Mouse (Mus musculus): Measurements from ENCODE around the gene Taar5. TPM values are rescaled to one million over a fixed set of nuclear protein-coding genes. Genes with fewer than 3 reads are reported as not detected.
A peak's percentile ranks its signal among the peaks of the same experiment; 100 is the strongest.

Gene Taar5
- polyA plus RNA-seq, 2 experiments: not detected

DNA sequence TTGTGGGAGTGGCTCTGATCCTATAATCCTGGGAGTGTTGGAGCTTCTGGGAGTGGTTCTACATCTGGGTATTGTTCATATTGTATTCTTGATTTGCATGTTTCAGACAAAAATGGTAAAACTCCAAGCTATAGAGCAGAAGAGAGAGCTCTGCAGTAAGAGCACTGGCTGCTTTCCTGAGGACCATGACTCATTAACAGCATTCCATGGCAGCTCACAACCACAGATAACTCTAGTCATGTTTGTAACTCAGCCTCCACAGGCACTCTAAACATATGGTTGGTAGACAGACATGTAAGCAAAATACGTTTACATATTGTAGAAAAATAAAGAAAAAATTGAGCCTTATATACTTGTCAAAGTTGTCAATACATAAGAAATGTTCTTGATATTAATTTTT lies 35.9 kb downstream of the Taar5 start:
- no peaks in the 10 kb centered on the region for H3K9me3 ChIP-seq (ENCODE audit: control insufficient read depth, low read length)
- TF ChIP-seq EP300 (IDR thresholded peaks at IDR 0.05; ENCODE audit: low read depth) (no peak), CTCF (IDR thresholded peaks at IDR 0.05; ENCODE audit: low read depth) (no peak)
- no peak overlapping the region for H3K4me2 ChIP-seq (ENCODE audit: low read depth)
- no peak overlapping the region for H3K4me3 ChIP-seq (ENCODE audit: insufficient read depth in 1 of 2, low read depth in 2 of 2, low read length in 2 of 2)
- DNase-seq (ENCODE audit: low read depth in 3 of 3, low spot score in 3 of 3) (no peak), ATAC-seq (ENCODE audit: insufficient read depth) (no peak)
- H3K9ac ChIP-seq (replicated peaks): no peak overlapping the region
- no peak overlapping the region for H3K27ac ChIP-seq
- WGBS (ENCODE audit: insufficient replicate concordance): 43% methylated on average over 1 of the region's 1 CpGs
- H3K27me3 ChIP-seq (ENCODE audit: control insufficient read depth, insufficient read depth, low read length): no peaks in the 10 kb centered on the region
- peaks cover 13 to 22% of the 10 kb centered on the region in 2 experiments for H3K4me1 ChIP-seq (replicated peaks; ENCODE audit: control insufficient read depth in 2 of 2, insufficient read depth in 2 of 2, low read length in 1 of 2)
- H3K36me3 ChIP-seq (replicated peaks; ENCODE audit: control insufficient read depth, insufficient read depth, low read depth): no peaks in the 10 kb centered on the region

GRCm38 (mm10) chr10:24007034-24007433 lies 36.5 kb downstream of the Taar5 start:
- no peaks in the 10 kb centered on the region for H3K27me3 ChIP-seq (ENCODE audit: control insufficient read depth, insufficient read depth, low read length)
- H3K9ac ChIP-seq (replicated peaks): no peak overlapping the region; the same call in 1 of the 2 replicates
- peak; percentile 86 for ATAC-seq (ENCODE audit: insufficient read depth)
- no peaks in the 10 kb centered on the region for H3K9me3 ChIP-seq (ENCODE audit: control insufficient read depth, low read length)
- no peaks in the 10 kb centered on the region for H3K36me3 ChIP-seq (replicated peaks; ENCODE audit: control insufficient read depth, insufficient read depth, low read depth)
- peaks cover 13 to 22% of the 10 kb centered on the region in 2 experiments for H3K4me1 ChIP-seq (replicated peaks; ENCODE audit: control insufficient read depth in 2 of 2, insufficient read depth in 2 of 2, low read length in 1 of 2)
- no peak for TF ChIP-seq CTCF (IDR thresholded peaks at IDR 0.05; ENCODE audit: low read depth)
- peak; percentile 73 for TF ChIP-seq EP300 (IDR thresholded peaks at IDR 0.05; ENCODE audit: low read depth)
- H3K4me3 ChIP-seq (ENCODE audit: insufficient read depth in 1 of 2, low read depth in 2 of 2, low read length in 2 of 2): no peak overlapping the region
- peak overlapping the region; percentile 37; the same call in 1 of the 2 replicates for H3K27ac ChIP-seq
- 21% methylated on average over 2 of the region's 2 CpGs for WGBS (ENCODE audit: insufficient replicate concordance)
- peak; percentile 17 to 40 (median 38) for DNase-seq (ENCODE audit: low read depth in 3 of 3, low spot score in 3 of 3)
- peak overlapping the region; percentile 34; the same call in 1 of the 2 replicates for H3K4me2 ChIP-seq (ENCODE audit: low read depth)

DNA sequence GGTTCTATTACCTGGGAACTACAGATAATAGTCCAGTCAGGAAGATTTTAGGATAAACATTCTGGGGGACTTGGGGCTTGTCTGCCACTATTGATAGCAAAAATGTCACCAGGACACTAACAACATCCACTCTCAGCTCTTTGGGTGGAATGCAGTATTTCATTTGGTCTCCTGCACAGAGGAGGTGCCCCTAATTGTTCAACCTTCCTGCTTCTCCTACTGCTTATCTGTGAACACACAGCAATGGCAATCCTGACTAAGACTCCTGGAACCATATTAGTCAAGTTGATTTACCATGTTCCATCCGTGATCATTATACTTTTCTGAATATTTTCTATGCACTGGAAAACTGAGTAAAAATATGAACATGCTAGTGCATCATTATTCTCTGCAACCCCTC lies 37.6 kb downstream of the Taar5 start:
- H3K9me3 ChIP-seq (ENCODE audit: control insufficient read depth, low read length): no peaks in the 10 kb centered on the region
- ATAC-seq (ENCODE audit: insufficient read depth) (peak; percentile 66; the same call in 1 of the 2 replicates), DNase-seq (ENCODE audit: low read depth in 3 of 3, low spot score in 3 of 3) (peak in 1 of 3 experiments; percentile 4)
- no peaks in the 10 kb centered on the region for H3K36me3 ChIP-seq (replicated peaks; ENCODE audit: control insufficient read depth, insufficient read depth, low read depth)
- no peak overlapping the region for H3K4me3 ChIP-seq (ENCODE audit: insufficient read depth in 1 of 2, low read depth in 2 of 2, low read length in 2 of 2)
- 29% methylated on average over 1 of the region's 1 CpGs for WGBS (ENCODE audit: insufficient replicate concordance)
- no peak overlapping the region for H3K9ac ChIP-seq (replicated peaks)
- TF ChIP-seq EP300 (IDR thresholded peaks at IDR 0.05; ENCODE audit: low read depth): peak; percentile 43; the same call in 1 of the 2 replicates
- no peak for TF ChIP-seq CTCF (IDR thresholded peaks at IDR 0.05; ENCODE audit: low read depth)
- H3K27me3 ChIP-seq (ENCODE audit: control insufficient read depth, insufficient read depth, low read length): no peaks in the 10 kb centered on the region
- H3K4me1 ChIP-seq (replicated peaks; ENCODE audit: control insufficient read depth in 2 of 2, insufficient read depth in 2 of 2, low read length in 1 of 2): peaks cover 13 to 22% of the 10 kb centered on the region in 2 experiments
- no peak overlapping the region for H3K4me2 ChIP-seq (ENCODE audit: low read depth)
- no peak overlapping the region for H3K27ac ChIP-seq

Other genes starting within 250 kb of the Taar5 start
- 3,928 and 4,028 TPM in 2 replicates for gene Rps12, start 183.4 kb upstream of the Taar5 start, polyA plus RNA-seq (2012; rRNA removed)
- gene Rps12, start 183.4 kb upstream of the Taar5 start, polyA plus RNA-seq (2014; fragmentation: Nextera tagmentation; extraction: Ambion mirVana): 198 and 228 TPM in 2 replicates
- 1.9 TPM in 2 replicates for gene Slc18b1, start 173.7 kb upstream of the Taar5 start, polyA plus RNA-seq (2012; rRNA removed)
- 1.8 and 2.2 TPM in 2 replicates for gene Slc18b1, start 173.7 kb upstream of the Taar5 start, polyA plus RNA-seq (2014; fragmentation: Nextera tagmentation; extraction: Ambion mirVana)
- 0.34 and 0.59 TPM in 2 replicates for gene Vnn3, start 119.2 kb upstream of the Taar5 start, polyA plus RNA-seq (2012; rRNA removed)
- 0.86 and 1.1 TPM in 2 replicates for gene Vnn3, start 119.2 kb upstream of the Taar5 start, polyA plus RNA-seq (2014; fragmentation: Nextera tagmentation; extraction: Ambion mirVana)
- gene Vnn1, start 76.0 kb upstream of the Taar5 start, polyA plus RNA-seq (2012; rRNA removed): 0.76 and 1.2 TPM in 2 replicates
- gene Vnn1, start 76.0 kb upstream of the Taar5 start, polyA plus RNA-seq (2014; fragmentation: Nextera tagmentation; extraction: Ambion mirVana): 1.2 and 1.7 TPM in 2 replicates
- gene Taar1, start 50.4 kb upstream of the Taar5 start, polyA plus RNA-seq (2012; rRNA removed): not detected in 2 replicates
- not detected in 2 replicates for gene Taar1, start 50.4 kb upstream of the Taar5 start, polyA plus RNA-seq (2014; fragmentation: Nextera tagmentation; extraction: Ambion mirVana)
- not detected in 2 replicates for gene Taar2, start 32.1 kb upstream of the Taar5 start, polyA plus RNA-seq (2012; rRNA removed)
- not detected in 2 replicates for gene Taar2, start 32.1 kb upstream of the Taar5 start, polyA plus RNA-seq (2014; fragmentation: Nextera tagmentation; extraction: Ambion mirVana)
- not detected in 2 replicates for gene Taar3, start 21.1 kb upstream of the Taar5 start, polyA plus RNA-seq (2012; rRNA removed)
- not detected in 2 replicates for gene Taar3, start 21.1 kb upstream of the Taar5 start, polyA plus RNA-seq (2014; fragmentation: Nextera tagmentation; extraction: Ambion mirVana)
- gene Taar4, start 10.2 kb upstream of the Taar5 start, polyA plus RNA-seq (2012; rRNA removed): not detected in 2 replicates
- not detected in 2 replicates for gene Taar4, start 10.2 kb upstream of the Taar5 start, polyA plus RNA-seq (2014; fragmentation: Nextera tagmentation; extraction: Ambion mirVana)
- gene Taar6, start 14.9 kb downstream of the Taar5 start, polyA plus RNA-seq (2012; rRNA removed): not detected in 2 replicates
- not detected in 2 replicates for gene Taar6, start 14.9 kb downstream of the Taar5 start, polyA plus RNA-seq (2014; fragmentation: Nextera tagmentation; extraction: Ambion mirVana)
- not detected in 2 replicates for gene Taar7a, start 22.8 kb downstream of the Taar5 start, polyA plus RNA-seq (2012; rRNA removed)
- not detected in 2 replicates for gene Taar7a, start 22.8 kb downstream of the Taar5 start, polyA plus RNA-seq (2014; fragmentation: Nextera tagmentation; extraction: Ambion mirVana)
- not detected in 2 replicates for gene Taar7b, start 29.2 kb downstream of the Taar5 start, polyA plus RNA-seq (2012; rRNA removed)
- gene Taar7b, start 29.2 kb downstream of the Taar5 start, polyA plus RNA-seq (2014; fragmentation: Nextera tagmentation; extraction: Ambion mirVana): not detected in 2 replicates
- gene Taar7d, start 56.5 kb downstream of the Taar5 start, polyA plus RNA-seq (2012; rRNA removed): 0.05 TPM in 1 of 2 replicates, not detected in the other
- not detected in 2 replicates for gene Taar7d, start 56.5 kb downstream of the Taar5 start, polyA plus RNA-seq (2014; fragmentation: Nextera tagmentation; extraction: Ambion mirVana)
- gene Taar7e, start 66.9 kb downstream of the Taar5 start, polyA plus RNA-seq (2012; rRNA removed): not detected in 2 replicates
- not detected in 2 replicates for gene Taar7e, start 66.9 kb downstream of the Taar5 start, polyA plus RNA-seq (2014; fragmentation: Nextera tagmentation; extraction: Ambion mirVana)
- gene Taar7f, start 78.8 kb downstream of the Taar5 start, polyA plus RNA-seq (2012; rRNA removed): not detected in 2 replicates
- not detected in 2 replicates for gene Taar7f, start 78.8 kb downstream of the Taar5 start, polyA plus RNA-seq (2014; fragmentation: Nextera tagmentation; extraction: Ambion mirVana)
- gene Taar8a, start 105.8 kb downstream of the Taar5 start, polyA plus RNA-seq (2012; rRNA removed): not detected in 2 replicates
- gene Taar8a, start 105.8 kb downstream of the Taar5 start, polyA plus RNA-seq (2014; fragmentation: Nextera tagmentation; extraction: Ambion mirVana): not detected in 2 replicates
- not detected in 2 replicates for gene Taar8b, start 121.6 kb downstream of the Taar5 start, polyA plus RNA-seq (2012; rRNA removed)
- gene Taar8b, start 121.6 kb downstream of the Taar5 start, polyA plus RNA-seq (2014; fragmentation: Nextera tagmentation; extraction: Ambion mirVana): not detected in 2 replicates
- gene Taar8c, start 131.2 kb downstream of the Taar5 start, polyA plus RNA-seq (2012; rRNA removed): not detected in 2 replicates
- gene Taar8c, start 131.2 kb downstream of the Taar5 start, polyA plus RNA-seq (2014; fragmentation: Nextera tagmentation; extraction: Ambion mirVana): not detected in 2 replicates
- not detected in 2 replicates for gene Taar9, start 138.8 kb downstream of the Taar5 start, polyA plus RNA-seq (2012; rRNA removed)
- not detected in 2 replicates for gene Taar9, start 138.8 kb downstream of the Taar5 start, polyA plus RNA-seq (2014; fragmentation: Nextera tagmentation; extraction: Ambion mirVana)
- gene Stx7, start 178.6 kb downstream of the Taar5 start, polyA plus RNA-seq (2012; rRNA removed): 8.9 and 20.3 TPM in 2 replicates
- 30.0 and 32.2 TPM in 2 replicates for gene Stx7, start 178.6 kb downstream of the Taar5 start, polyA plus RNA-seq (2014; fragmentation: Nextera tagmentation; extraction: Ambion mirVana)

Measured in liver, embryonic 14.5 days (tissue).